Mouse (Mus musculus): Measurements from ENCODE around the gene Olfr837. TPM values are rescaled to one million over a fixed set of nuclear protein-coding genes. Genes with fewer than 3 reads are reported as not detected.
"Not testable (repeated sequence)": the region's sequence is repeated elsewhere in the genome, so short reads cannot be mapped to it uniquely, and the experiment has no call there.

The Olfr837 gene
- not detected for total RNA-seq (2022)

DNA sequence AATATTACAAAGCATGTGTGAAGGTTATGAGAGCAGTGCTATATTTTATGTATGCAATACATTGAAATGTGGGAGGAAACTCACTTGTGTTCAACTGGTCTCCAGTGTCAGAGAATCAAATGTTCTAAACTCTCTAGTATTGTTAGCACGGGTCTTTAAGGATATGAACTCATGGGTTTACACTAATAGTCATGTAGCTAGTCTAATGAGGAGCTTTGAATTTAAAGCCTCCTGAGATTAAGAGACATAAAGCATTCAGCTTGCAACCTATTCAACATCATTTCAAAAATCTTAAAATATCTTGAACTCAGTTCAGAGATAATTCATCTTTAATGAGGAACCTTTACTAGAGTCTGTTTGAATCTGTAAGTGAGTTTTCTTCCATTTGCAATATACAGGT, at the start of gene Olfr837:
Gene Olfr837, plus strand, starts transcription at position 301 of the 400 bp plus-strand sequence.
- DNase-seq (ENCODE audit: low spot score): no peak

- not testable (repeated sequence) for DNase-seq (ENCODE audit: low spot score)
Measured at GRCm38 (mm10) chr9:19092889-19093753, 43.0 kb upstream of the Olfr837 start.

DNA sequence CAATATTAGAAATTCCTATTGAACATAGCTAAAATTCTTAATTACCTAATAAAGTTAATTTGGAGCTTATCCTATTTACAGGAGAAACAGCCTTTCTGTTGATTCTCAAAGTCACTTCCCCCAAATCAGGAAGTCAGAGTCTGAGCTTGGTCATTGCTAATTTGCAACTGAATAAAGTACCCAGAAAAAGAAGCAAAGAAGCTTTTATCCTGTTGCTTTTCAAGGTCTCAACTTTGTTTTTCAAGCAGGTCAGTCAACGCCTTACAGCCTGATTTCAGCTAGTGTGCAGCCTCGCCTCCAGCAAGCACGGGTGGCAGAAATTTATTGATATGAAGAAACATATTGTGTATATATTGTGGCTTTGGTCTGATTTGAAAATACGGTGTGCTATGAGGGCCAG, 38.8 kb upstream of the Olfr837 start:
- no peak for DNase-seq (ENCODE audit: low spot score)

DNA sequence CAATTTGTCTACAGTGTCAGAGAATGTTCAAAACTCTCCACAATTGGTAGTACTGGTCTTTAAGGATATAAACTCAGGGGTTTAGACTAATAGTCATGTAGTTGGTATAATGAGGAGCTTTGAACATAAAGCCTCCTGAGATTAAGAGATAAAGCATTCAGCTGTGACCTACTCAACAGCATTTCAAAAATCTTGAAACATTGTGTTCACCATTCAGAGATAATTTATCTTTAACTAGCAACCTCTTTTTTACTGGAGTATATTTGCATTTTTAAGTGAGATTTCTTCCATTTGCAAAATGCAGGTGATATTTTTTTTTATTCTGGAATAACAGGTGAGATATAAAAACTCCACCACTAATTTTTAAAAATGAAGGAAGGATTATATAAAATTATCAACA, 16.0 kb upstream of the Olfr837 start, which contains the start of gene Olfr836:
Gene Olfr836, plus strand, starts transcription at position 301 of the 400 bp plus-strand sequence.
- no peak for DNase-seq (ENCODE audit: low spot score)

GRCm38 (mm10) chr9:19177212-19177611, 41.1 kb downstream of the Olfr837 start, which contains the start of gene Olfr839-ps1:
Gene Olfr839-ps1 (minus strand): TSS chr9:19177312.
- DNase-seq (ENCODE audit: low spot score): no peak

Other genes with a start within 250 kb of the Olfr837 start
- gene Olfr832, start 199.2 kb upstream of the Olfr837 start, total RNA-seq (2022): not detected
- gene Olfr834, start 148.3 kb upstream of the Olfr837 start, total RNA-seq (2022): not detected
- gene Olfr835, start 103.6 kb upstream of the Olfr837 start, total RNA-seq (2022): not detected
- gene Olfr836, start 15.9 kb upstream of the Olfr837 start, total RNA-seq (2022): not detected
- gene Olfr839-ps1, start 41.0 kb downstream of the Olfr837 start, total RNA-seq (2022): not detected
- gene Olfr843, start 115.7 kb downstream of the Olfr837 start, total RNA-seq (2022): not detected
- gene Olfr844, start 180.0 kb downstream of the Olfr837 start, total RNA-seq (2022): not detected
- not detected for gene Olfr845, start 200.1 kb downstream of the Olfr837 start, total RNA-seq (2022)
- not detected for gene Olfr846, start 227.7 kb downstream of the Olfr837 start, total RNA-seq (2022)
- not detected for gene Olfr847, start 242.4 kb downstream of the Olfr837 start, total RNA-seq (2022)